Mouse (Mus musculus): ENCODE measurements around the gene Rnf167. TPM values are rescaled to one million over a fixed set of nuclear protein-coding genes. Genes with fewer than 3 reads are reported as not detected.
A peak's percentile ranks its signal among the peaks of the same experiment; 100 is the strongest.

The Rnf167 gene
- polyA plus RNA-seq, 1 experiment from 2014 or later: 95.8 TPM

- Histone ChIP-seq H3K9ac (replicated peaks) (peak overlapping the region; percentile 58), H3K27ac (peak overlapping the region; percentile 97), H3K36me3 (peaks cover 59% of the 10 kb centered on the region), H3K4me2 (peak overlapping the region; percentile 67), H3K4me3 (replicated peaks) (peak overlapping the region; percentile 52), H3K9me3 (no peaks in the 10 kb centered on the region), H3K27me3 (no peaks in the 10 kb centered on the region), H3K4me1 (replicated peaks) (peaks cover 26% of the 10 kb centered on the region)
- WGBS: under 1% methylated on average over 15 of the region's 15 CpGs
- ATAC-seq (ENCODE audit: insufficient number of reproducible peaks, insufficient read depth, low FRiP score, low TSS enrichment, low read depth): no peak; the same call in 1 of the 2 replicates
Observed at GRCm38 (mm10) chr11:70668335-70668770, 21.3 kb downstream of the Rnf167 start.

GRCm38 (mm10) chr11:70668771-70669505, 21.9 kb downstream of the Rnf167 start, which contains the start of gene Spag7:
Spag7 (minus strand) TSS chr11:70669416.
- Histone ChIP-seq H3K4me3 (replicated peaks) (peak within 1 kb of the TSS; percentile 52), H3K36me3 (peaks cover 57% of the 10 kb centered on the region), H3K9ac (replicated peaks) (peak within 1 kb of the TSS; percentile 67), H3K27me3 (no peaks in the 10 kb centered on the region), H3K9me3 (no peaks in the 10 kb centered on the region), H3K4me2 (peak within 1 kb of the TSS; percentile 67), H3K4me1 (replicated peaks) (peaks cover 26% of the 10 kb centered on the region), H3K27ac (peak within 1 kb of the TSS; percentile 97)
- under 1% methylated on average over 44 of the region's 44 CpGs for WGBS
- ATAC-seq (ENCODE audit: insufficient number of reproducible peaks, insufficient read depth, low FRiP score, low TSS enrichment, low read depth): peak; percentile 96

GRCm38 (mm10) chr11:70669582-70670345, 22.7 kb downstream of the Rnf167 start:
- Histone ChIP-seq H3K4me3 (replicated peaks) (peak overlapping the region; percentile 52), H3K27ac (peak overlapping the region; percentile 97), H3K4me2 (peak overlapping the region; percentile 67), H3K27me3 (no peaks in the 10 kb centered on the region), H3K9me3 (no peaks in the 10 kb centered on the region), H3K9ac (replicated peaks) (peak overlapping the region; percentile 67), H3K4me1 (replicated peaks) (peaks cover 26% of the 10 kb centered on the region), H3K36me3 (peaks cover 57% of the 10 kb centered on the region)
- ATAC-seq (ENCODE audit: insufficient number of reproducible peaks, insufficient read depth, low FRiP score, low TSS enrichment, low read depth): peak; percentile 7; the same call in 1 of the 2 replicates
- under 1% methylated on average over 31 of the region's 31 CpGs for WGBS

DNA sequence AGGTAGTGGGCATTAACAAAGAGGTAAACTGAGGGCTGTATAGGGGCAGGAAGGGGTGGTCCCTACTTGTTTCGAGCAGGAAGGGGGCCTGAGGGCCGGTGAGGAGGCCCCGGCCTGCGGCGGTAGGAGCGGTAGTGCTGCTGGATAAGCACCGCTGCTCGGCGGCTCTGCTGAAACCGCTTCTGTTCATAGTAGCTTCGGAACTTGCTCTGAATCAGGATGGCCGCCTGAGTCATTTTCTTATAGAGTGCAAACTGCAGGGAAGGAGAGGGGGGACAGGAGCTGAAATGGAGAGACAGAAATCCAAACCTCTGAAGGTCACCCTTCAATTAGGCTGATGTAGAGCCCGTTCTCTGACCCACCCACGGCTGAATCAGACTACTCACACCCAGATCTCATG, 23.4 kb downstream of the Rnf167 start:
- Histone ChIP-seq H3K27me3 (no peaks in the 10 kb centered on the region), H3K9ac (replicated peaks) (peak overlapping the region; percentile 67), H3K27ac (peak overlapping the region; percentile 97), H3K4me3 (replicated peaks) (peak overlapping the region; percentile 52), H3K36me3 (peaks cover 55% of the 10 kb centered on the region), H3K4me1 (replicated peaks) (peaks cover 26% of the 10 kb centered on the region), H3K9me3 (no peaks in the 10 kb centered on the region), H3K4me2 (peak overlapping the region; percentile 67)
- 54% methylated on average over 14 of the region's 14 CpGs for WGBS
- no peak for ATAC-seq (ENCODE audit: insufficient number of reproducible peaks, insufficient read depth, low FRiP score, low TSS enrichment, low read depth)

DNA sequence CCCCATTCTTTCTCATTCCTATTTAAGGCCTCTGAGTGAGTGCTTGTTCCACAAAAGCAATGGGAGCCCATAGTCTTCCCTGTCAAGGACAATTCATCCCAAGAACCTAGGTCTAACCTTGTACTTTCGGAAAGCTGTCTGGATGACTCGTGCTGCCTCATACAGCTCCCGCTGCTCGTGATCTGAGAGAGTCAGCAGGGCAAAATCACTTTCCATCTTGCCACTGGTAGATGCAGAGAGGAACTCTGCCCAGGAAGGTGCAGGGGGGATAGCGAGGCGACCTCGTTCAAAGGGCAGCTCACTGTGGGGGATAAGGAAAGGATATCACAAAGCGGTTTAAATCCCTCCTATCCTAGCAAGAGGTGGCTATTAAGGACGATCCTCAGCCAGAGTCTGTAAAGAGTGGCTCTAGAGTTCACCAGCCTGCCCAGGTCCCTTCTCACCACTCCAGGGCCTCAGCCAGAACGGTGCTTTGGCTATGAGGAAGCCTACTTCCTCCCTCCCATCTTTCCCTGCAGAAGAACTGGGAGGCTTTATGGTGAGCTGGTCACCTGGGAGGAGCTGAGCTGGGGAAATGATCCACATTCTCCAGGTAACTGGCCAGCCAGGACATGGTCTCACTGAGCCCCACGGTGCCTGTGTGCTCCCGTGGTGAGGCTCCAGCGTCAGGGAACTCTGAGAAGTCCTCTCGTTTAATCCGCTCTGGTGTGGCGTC, 24.5 kb downstream of the Rnf167 start:
- no peak overlapping the region for H3K9ac ChIP-seq (replicated peaks)
- H3K9me3 ChIP-seq: no peaks in the 10 kb centered on the region
- peak overlapping the region; percentile 67; the same call in 1 of the 2 replicates for H3K4me2 ChIP-seq
- H3K4me3 ChIP-seq (replicated peaks): 0 out of 2 replicates have a peak overlapping the region, but pooled peaks have one; percentile 52
- H3K27ac ChIP-seq: no peak overlapping the region
- ATAC-seq (ENCODE audit: insufficient number of reproducible peaks, insufficient read depth, low FRiP score, low TSS enrichment, low read depth): no peak
- no peaks in the 10 kb centered on the region for H3K27me3 ChIP-seq
- 86% methylated on average over 16 of the region's 16 CpGs for WGBS
- peaks cover 57% of the 10 kb centered on the region for H3K36me3 ChIP-seq
- H3K4me1 ChIP-seq (replicated peaks): peaks cover 26% of the 10 kb centered on the region

DNA sequence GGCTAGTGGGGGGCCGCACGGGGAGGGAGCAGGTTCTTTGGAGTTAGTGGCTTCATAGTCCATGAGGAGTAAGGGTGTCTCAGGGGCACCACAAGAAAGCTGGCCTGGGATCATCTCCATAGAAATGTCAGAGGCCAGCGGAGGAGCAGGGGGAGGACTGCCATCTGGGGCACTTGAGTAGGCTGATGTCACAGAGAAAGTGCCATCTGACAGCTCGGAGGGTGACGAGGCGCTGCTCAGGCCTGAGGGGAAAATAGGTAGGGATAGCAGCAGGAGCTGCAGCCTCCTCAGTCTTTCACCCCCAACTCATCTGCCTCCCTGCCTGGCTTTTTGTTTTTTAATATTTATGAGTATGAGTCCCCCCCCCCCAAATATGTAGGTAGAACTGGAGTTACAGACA, 27.0 kb downstream of the Rnf167 start:
- H3K4me1 ChIP-seq (replicated peaks): peaks cover 13% of the 10 kb centered on the region
- H3K9me3 ChIP-seq: no peaks in the 10 kb centered on the region
- ATAC-seq (ENCODE audit: insufficient number of reproducible peaks, insufficient read depth, low FRiP score, low TSS enrichment, low read depth): no peak
- H3K9ac ChIP-seq (replicated peaks): no peak overlapping the region
- no peak overlapping the region for H3K27ac ChIP-seq
- H3K27me3 ChIP-seq: no peaks in the 10 kb centered on the region
- peaks cover 57% of the 10 kb centered on the region for H3K36me3 ChIP-seq
- H3K4me2 ChIP-seq: no peak overlapping the region
- no peak overlapping the region for H3K4me3 ChIP-seq (replicated peaks)
- WGBS: 76% methylated on average over 6 of the region's 6 CpGs

DNA sequence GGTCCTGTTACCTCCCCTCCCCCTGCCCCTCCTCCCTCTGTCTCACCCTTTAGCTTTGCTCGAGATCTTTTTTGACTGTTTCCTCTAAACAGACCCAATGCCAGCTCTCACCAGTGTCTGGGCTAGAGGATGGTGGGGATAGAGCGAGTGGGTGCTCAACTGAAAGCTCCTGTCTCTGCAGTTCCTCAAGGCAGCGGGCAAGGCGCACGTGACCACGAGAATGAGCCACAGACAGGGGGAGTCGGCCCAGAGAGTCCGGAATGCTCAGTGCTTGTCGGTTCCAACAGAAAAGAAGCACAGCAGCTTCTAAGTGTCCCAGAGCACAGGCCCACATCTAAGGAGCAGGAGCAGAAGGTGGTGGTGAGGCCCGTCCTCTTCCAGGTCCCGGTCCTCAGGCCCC, 27.5 kb downstream of the Rnf167 start:
- H3K27ac ChIP-seq: no peak overlapping the region
- peaks cover 13% of the 10 kb centered on the region for H3K4me1 ChIP-seq (replicated peaks)
- 70% methylated on average over 11 of the region's 11 CpGs for WGBS
- H3K27me3 ChIP-seq: no peaks in the 10 kb centered on the region
- no peak overlapping the region for H3K9ac ChIP-seq (replicated peaks)
- no peak overlapping the region for H3K4me3 ChIP-seq (replicated peaks)
- H3K36me3 ChIP-seq: peaks cover 62% of the 10 kb centered on the region
- ATAC-seq (ENCODE audit: insufficient number of reproducible peaks, insufficient read depth, low FRiP score, low TSS enrichment, low read depth): no peak
- H3K4me2 ChIP-seq: no peak overlapping the region
- H3K9me3 ChIP-seq: no peaks in the 10 kb centered on the region

GRCm38 (mm10) chr11:70678092-70678491, 31.1 kb downstream of the Rnf167 start:
- no peak overlapping the region for H3K4me3 ChIP-seq (replicated peaks)
- no peaks in the 10 kb centered on the region for H3K27me3 ChIP-seq
- ATAC-seq (ENCODE audit: insufficient number of reproducible peaks, insufficient read depth, low FRiP score, low TSS enrichment, low read depth): no peak
- peaks cover 64% of the 10 kb centered on the region for H3K36me3 ChIP-seq
- no peaks in the 10 kb centered on the region for H3K9me3 ChIP-seq
- 78% methylated on average over 9 of the region's 9 CpGs for WGBS
- H3K4me2 ChIP-seq: no peak overlapping the region
- H3K27ac ChIP-seq: no peak overlapping the region
- no peak overlapping the region for H3K9ac ChIP-seq (replicated peaks)
- peaks cover 7% of the 10 kb centered on the region; the same call in 1 of the 2 replicates for H3K4me1 ChIP-seq (replicated peaks)

DNA sequence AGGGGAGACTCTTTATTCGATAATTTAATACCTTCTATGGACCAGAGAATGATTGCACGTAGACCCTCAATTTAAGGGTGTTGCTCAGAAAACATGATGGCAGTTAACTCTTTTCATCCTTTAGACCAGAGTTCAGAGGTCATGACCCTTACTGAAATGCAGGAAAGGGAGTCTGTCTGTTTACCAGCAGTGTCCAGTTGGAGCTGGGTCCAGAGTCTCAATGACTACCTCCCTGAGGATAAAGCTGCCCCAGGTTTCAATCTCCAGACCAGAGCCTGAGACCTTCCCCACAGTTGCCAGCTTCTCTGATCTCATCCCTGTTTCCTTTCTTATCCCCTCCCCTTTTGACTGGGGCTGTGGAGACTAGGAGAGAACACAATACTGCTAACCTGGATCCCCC, 31.5 kb downstream of the Rnf167 start:
- Histone ChIP-seq H3K4me1 (replicated peaks) (peaks cover 7% of the 10 kb centered on the region; the same call in 1 of the 2 replicates), H3K27ac (no peak overlapping the region), H3K9ac (replicated peaks) (no peak overlapping the region), H3K36me3 (peaks cover 68% of the 10 kb centered on the region), H3K4me3 (replicated peaks) (no peak overlapping the region), H3K4me2 (no peak overlapping the region), H3K9me3 (no peaks in the 10 kb centered on the region), H3K27me3 (no peaks in the 10 kb centered on the region)
- WGBS: 70% methylated on average over 2 of the region's 2 CpGs
- ATAC-seq (ENCODE audit: insufficient number of reproducible peaks, insufficient read depth, low FRiP score, low TSS enrichment, low read depth): no peak

DNA sequence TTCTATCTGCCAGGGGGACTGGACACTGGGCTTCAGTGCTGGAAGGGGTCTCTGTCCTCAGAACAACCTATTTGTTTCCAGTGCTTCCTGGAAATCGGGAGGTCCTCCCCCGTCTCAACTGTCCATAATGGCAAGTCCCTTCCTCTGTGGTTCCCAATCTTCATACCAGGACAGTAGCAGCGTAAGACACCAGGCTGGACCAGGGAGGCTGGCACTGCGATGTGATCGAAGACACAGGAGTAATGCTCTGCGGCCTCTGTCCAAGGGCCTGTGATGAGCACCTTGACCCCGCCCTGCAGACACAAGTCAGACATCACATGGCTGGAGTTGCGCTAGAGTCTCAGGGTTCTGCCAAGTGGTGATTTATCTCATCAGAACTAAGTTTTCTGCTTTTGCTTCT, 32.3 kb downstream of the Rnf167 start:
- 94% methylated on average over 8 of the region's 8 CpGs for WGBS
- no peak for ATAC-seq (ENCODE audit: insufficient number of reproducible peaks, insufficient read depth, low FRiP score, low TSS enrichment, low read depth)

DNA sequence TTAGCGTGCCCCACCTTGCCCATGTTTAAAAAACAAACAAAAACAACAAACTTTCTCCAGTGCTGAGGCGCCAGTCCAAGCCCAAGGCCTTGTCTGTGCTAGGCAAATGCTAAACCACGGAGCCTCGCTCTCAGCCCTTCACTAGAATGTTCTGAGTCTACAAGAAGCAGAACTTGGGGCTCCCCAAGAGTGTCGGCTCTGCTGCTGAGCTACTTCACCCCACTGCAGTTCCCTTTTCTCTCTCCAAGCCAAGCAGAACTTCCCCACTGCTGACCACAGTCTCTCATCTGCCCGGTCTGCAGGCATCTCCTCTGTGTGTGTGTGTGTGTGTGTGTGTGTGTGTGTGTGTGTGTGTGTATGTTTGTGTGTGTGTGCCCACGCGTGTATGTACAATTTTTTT, 32.9 kb downstream of the Rnf167 start:
- ATAC-seq (ENCODE audit: insufficient number of reproducible peaks, insufficient read depth, low FRiP score, low TSS enrichment, low read depth): no peak
- peaks cover 7% of the 10 kb centered on the region; the same call in 1 of the 2 replicates for H3K4me1 ChIP-seq (replicated peaks)
- peaks cover 70% of the 10 kb centered on the region for H3K36me3 ChIP-seq
- H3K9ac ChIP-seq (replicated peaks): no peak overlapping the region
- H3K9me3 ChIP-seq: no peaks in the 10 kb centered on the region
- no peak overlapping the region for H3K4me2 ChIP-seq
- no peaks in the 10 kb centered on the region for H3K27me3 ChIP-seq
- no peak overlapping the region for H3K4me3 ChIP-seq (replicated peaks)
- WGBS: 87% methylated on average over 6 of the region's 8 CpGs
- H3K27ac ChIP-seq: no peak overlapping the region

More for the DNA sequence above, 32.3 kb downstream of the Rnf167 start:
- Histone ChIP-seq H3K27me3 (no peaks in the 10 kb centered on the region), H3K4me3 (replicated peaks) (no peak overlapping the region), H3K36me3 (peaks cover 68% of the 10 kb centered on the region), H3K4me1 (replicated peaks) (peaks cover 7% of the 10 kb centered on the region; the same call in 1 of the 2 replicates), H3K27ac (no peak overlapping the region), H3K9ac (replicated peaks) (no peak overlapping the region), H3K4me2 (no peak overlapping the region), H3K9me3 (no peaks in the 10 kb centered on the region)

All from limb, embryonic 12.5 days (tissue).